Mouse (Mus musculus): ENCODE measurements at regions not wholly inside any gene's neighbourhood (a gene's known extent, or its start where the extent isn't known, plus 50 kb on each side); places are given as distances from the start of the nearest gene placed in this dataset.
A peak's percentile ranks its signal among the peaks of the same experiment; 100 is the strongest.

GRCm38 (mm10) chr13:14898495-14898894 is 268.5 kb downstream of the AW209491 start:
- Histone ChIP-seq H3K4me2 (ENCODE audit: low read length) (no peak overlapping the region), H3K36me3 (ENCODE audit: insufficient read depth, low read length) (no peaks in the 10 kb centered on the region), H3K27ac (no peak overlapping the region), H3K9me3 (replicated peaks; ENCODE audit: low read length) (no peaks in the 10 kb centered on the region), H3K27me3 (ENCODE audit: insufficient read depth, low read length) (no peaks in the 10 kb centered on the region), H3K4me3 (replicated peaks; ENCODE audit: low read depth, low read length) (no peak overlapping the region), H3K4me1 (replicated peaks; ENCODE audit: insufficient read depth, low read length) (no peaks in the 10 kb centered on the region), H3K9ac (ENCODE audit: low read depth, low read length) (no peak overlapping the region)
- no peak for ATAC-seq (replicated peaks; ENCODE audit: low FRiP score, low read depth)
- no peak for DNase-seq (ENCODE audit: low spot score)
- TF ChIP-seq CTCF (IDR thresholded peaks at IDR 0.05; ENCODE audit: low read depth) = no peak
- 55% methylated on average over 1 of the region's 1 CpGs for WGBS

GRCm38 (mm10) chr13:14930137-14930785 is 300.3 kb downstream of the AW209491 start:
- H3K9ac ChIP-seq (ENCODE audit: low read depth, low read length) = no peak overlapping the region
- no peak overlapping the region for H3K27ac ChIP-seq
- H3K4me1 ChIP-seq (replicated peaks; ENCODE audit: insufficient read depth, low read length) = no peaks in the 10 kb centered on the region
- DNase-seq (ENCODE audit: low spot score) = peak; percentile 47
- WGBS = 75% methylated on average over 3 of the region's 3 CpGs
- H3K4me2 ChIP-seq (ENCODE audit: low read length) = no peak overlapping the region
- no peaks in the 10 kb centered on the region for H3K9me3 ChIP-seq (replicated peaks; ENCODE audit: low read length)
- H3K4me3 ChIP-seq (replicated peaks; ENCODE audit: low read depth, low read length) = no peak overlapping the region
- no peak for ATAC-seq (replicated peaks; ENCODE audit: low FRiP score, low read depth)
- H3K36me3 ChIP-seq (ENCODE audit: insufficient read depth, low read length) = no peaks in the 10 kb centered on the region
- no peak for TF ChIP-seq CTCF (IDR thresholded peaks at IDR 0.05; ENCODE audit: low read depth)
- H3K27me3 ChIP-seq (ENCODE audit: insufficient read depth, low read length) = no peaks in the 10 kb centered on the region

DNA sequence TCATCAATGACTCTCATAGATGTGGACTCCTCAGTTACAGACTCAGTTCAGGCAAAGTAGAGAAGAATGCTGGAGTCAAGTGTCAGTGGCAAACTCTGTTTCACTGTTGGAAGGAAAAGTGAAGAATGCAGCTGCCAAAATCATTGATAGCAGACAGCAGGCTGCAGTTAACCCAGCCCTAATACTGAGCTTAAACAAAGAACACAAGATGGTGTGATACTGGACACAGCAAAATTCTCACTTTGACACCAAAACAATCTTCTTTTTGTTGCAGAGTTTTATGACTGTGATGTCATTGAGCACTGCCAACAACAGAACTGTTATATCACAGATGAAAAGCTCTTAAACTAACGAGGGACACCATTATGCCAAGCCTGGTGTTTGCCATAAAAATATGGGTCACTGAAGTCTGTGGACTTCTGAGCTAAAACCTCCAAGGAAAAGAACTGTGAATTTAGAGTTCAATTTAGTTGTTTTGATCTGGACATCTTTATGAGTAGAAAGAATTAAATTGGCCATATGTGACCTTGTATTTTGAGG is 336.3 kb downstream of the AW209491 start:
- H3K9me3 ChIP-seq (replicated peaks; ENCODE audit: low read length) = no peaks in the 10 kb centered on the region
- no peaks in the 10 kb centered on the region for H3K36me3 ChIP-seq (ENCODE audit: insufficient read depth, low read length)
- no peak overlapping the region for H3K4me2 ChIP-seq (ENCODE audit: low read length)
- WGBS = 41% methylated on average over 1 of the region's 1 CpGs
- DNase-seq (ENCODE audit: low spot score) (peak; percentile 29), ATAC-seq (replicated peaks; ENCODE audit: low FRiP score, low read depth) (no peak)
- no peaks in the 10 kb centered on the region for H3K27me3 ChIP-seq (ENCODE audit: insufficient read depth, low read length)
- H3K4me1 ChIP-seq (replicated peaks; ENCODE audit: insufficient read depth, low read length) = no peaks in the 10 kb centered on the region
- H3K4me3 ChIP-seq (replicated peaks; ENCODE audit: low read depth, low read length) = no peak overlapping the region
- no peak for TF ChIP-seq CTCF (IDR thresholded peaks at IDR 0.05; ENCODE audit: low read depth)
- no peak overlapping the region for H3K9ac ChIP-seq (ENCODE audit: low read depth, low read length)
- H3K27ac ChIP-seq = no peak overlapping the region

DNA sequence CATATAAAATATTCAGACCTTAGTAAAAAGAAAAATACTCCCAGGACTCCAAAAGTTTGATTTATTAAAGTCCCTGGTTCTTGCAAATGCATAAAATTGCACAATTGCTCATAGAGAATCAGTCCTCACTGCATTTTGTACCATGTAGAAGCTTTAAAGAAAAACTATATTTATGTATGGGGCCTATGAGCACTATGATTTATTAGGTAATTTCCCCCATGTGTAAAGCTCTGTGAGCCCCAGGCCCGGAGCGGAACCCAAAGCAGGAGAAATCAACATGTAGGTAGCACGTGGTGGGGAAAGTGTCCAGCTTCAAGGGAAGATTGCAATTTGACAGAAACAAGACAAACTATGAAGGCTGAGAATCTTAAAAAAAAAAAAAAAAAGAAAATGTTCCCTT is 372.7 kb downstream of the AW209491 start:
- Histone ChIP-seq H3K36me3 (ENCODE audit: insufficient read depth, low read length) (no peaks in the 10 kb centered on the region), H3K4me2 (ENCODE audit: low read length) (no peak overlapping the region), H3K4me1 (replicated peaks; ENCODE audit: insufficient read depth, low read length) (no peaks in the 10 kb centered on the region), H3K27ac (no peak overlapping the region), H3K4me3 (replicated peaks; ENCODE audit: low read depth, low read length) (no peak overlapping the region), H3K9ac (ENCODE audit: low read depth, low read length) (no peak overlapping the region), H3K27me3 (ENCODE audit: insufficient read depth, low read length) (no peaks in the 10 kb centered on the region), H3K9me3 (replicated peaks; ENCODE audit: low read length) (no peaks in the 10 kb centered on the region)
- DNase-seq (ENCODE audit: low spot score) (no peak), ATAC-seq (replicated peaks; ENCODE audit: low FRiP score, low read depth) (no peak)
- 66% methylated on average over 3 of the region's 3 CpGs for WGBS
- no peak for TF ChIP-seq CTCF (IDR thresholded peaks at IDR 0.05; ENCODE audit: low read depth)

GRCm38 (mm10) chr13:15011638-15012037 is 381.7 kb downstream of the AW209491 start:
- H3K27ac ChIP-seq = no peak overlapping the region
- no peaks in the 10 kb centered on the region for H3K4me1 ChIP-seq (replicated peaks; ENCODE audit: insufficient read depth, low read length)
- no peaks in the 10 kb centered on the region for H3K36me3 ChIP-seq (ENCODE audit: insufficient read depth, low read length)
- DNase-seq (ENCODE audit: low spot score) (peak; percentile 88), ATAC-seq (replicated peaks; ENCODE audit: low FRiP score, low read depth) (no peak)
- no peak overlapping the region for H3K9ac ChIP-seq (ENCODE audit: low read depth, low read length)
- H3K27me3 ChIP-seq (ENCODE audit: insufficient read depth, low read length) = no peaks in the 10 kb centered on the region
- no peaks in the 10 kb centered on the region for H3K9me3 ChIP-seq (replicated peaks; ENCODE audit: low read length)
- no peak overlapping the region for H3K4me3 ChIP-seq (replicated peaks; ENCODE audit: low read depth, low read length)
- TF ChIP-seq CTCF (IDR thresholded peaks at IDR 0.05; ENCODE audit: low read depth) = no peak
- H3K4me2 ChIP-seq (ENCODE audit: low read length) = no peak overlapping the region

DNA sequence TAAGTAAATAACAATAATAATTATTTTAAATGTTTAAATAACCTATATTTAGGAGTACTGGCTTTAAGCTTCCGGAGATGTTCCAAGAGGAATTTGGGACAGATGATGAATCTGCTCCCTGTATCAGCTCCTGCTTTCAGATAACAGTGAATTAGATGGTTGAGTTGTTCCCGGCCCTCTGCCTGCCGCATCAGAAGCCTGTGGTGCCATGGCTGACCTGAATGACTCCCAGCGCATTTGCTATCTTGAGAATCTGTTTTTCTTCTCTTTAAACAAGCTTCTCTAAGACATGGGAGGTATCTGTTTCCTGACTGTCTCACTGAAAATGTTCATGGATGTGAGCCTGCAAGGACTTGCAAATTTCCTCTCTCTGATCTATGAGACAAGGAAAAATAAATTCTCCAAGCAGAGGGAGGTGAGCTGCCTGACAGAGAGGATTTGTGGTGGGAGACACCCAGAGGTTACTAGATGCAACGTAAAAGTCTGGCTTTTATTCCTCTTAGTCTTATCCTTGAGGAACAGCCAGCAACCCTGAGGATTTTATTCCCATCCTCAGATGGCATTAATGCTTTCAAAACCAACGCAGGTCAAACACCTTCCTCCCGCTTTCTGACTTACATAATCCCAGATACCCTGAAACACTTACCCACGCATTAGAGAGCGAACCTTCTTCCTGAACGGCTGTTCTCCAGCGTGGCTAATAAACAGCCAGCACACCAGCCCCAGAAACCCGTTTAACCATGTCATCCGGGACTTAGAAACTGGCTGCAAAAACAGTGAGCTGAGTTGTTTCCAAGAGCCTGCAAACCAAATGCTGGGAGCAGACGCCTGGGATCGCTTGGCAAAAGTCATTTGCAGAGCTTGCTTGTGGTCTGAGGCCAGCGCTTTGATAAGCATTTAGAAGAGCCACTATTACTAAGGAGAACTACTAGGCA is 389.1 kb downstream of the AW209491 start:
- Histone ChIP-seq H3K4me1 (replicated peaks; ENCODE audit: insufficient read depth, low read length) (no peaks in the 10 kb centered on the region), H3K36me3 (ENCODE audit: insufficient read depth, low read length) (no peaks in the 10 kb centered on the region), H3K27ac (no peak overlapping the region), H3K9me3 (replicated peaks; ENCODE audit: low read length) (no peaks in the 10 kb centered on the region), H3K4me3 (replicated peaks; ENCODE audit: low read depth, low read length) (no peak overlapping the region), H3K27me3 (ENCODE audit: insufficient read depth, low read length) (no peaks in the 10 kb centered on the region), H3K9ac (ENCODE audit: low read depth, low read length) (no peak overlapping the region), H3K4me2 (ENCODE audit: low read length) (no peak overlapping the region)
- DNase-seq (ENCODE audit: low spot score) = peak; percentile 65
- 17% methylated on average over 16 of the region's 16 CpGs for WGBS
- ATAC-seq (replicated peaks; ENCODE audit: low FRiP score, low read depth) = no peak
- TF ChIP-seq CTCF (IDR thresholded peaks at IDR 0.05; ENCODE audit: low read depth) = no peak

All from kidney, postnatal 0 days (tissue).